Mouse (Mus musculus): Measurements from ENCODE around the gene Cdx2.

The Cdx2 gene

GRCm38 (mm10) chr5:147260778-147261177 is 46.3 kb downstream of the Cdx2 start:
- no peak for DNase-seq (ENCODE audit: low read depth, low spot score)

DNA sequence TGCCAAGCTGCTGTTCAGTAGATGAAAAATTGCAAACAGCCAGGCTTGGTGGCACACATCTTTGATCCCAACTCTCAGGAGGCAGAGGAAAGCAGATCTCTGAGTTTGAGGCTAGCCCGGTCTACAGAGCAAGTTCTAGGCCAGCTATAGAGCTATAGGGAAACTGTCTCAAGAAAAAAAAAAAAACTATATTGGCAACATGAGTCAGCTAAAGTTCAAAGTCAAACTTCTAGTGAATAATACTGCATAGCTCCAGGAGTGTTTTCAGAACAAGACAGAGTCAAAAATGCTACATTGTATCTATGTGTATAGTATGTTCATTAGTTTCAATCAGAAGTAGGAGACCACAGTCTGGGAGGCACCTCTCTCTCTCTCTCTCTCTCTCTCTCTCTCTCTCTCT is 46.9 kb downstream of the Cdx2 start:
- no peak for DNase-seq (ENCODE audit: low read depth, low spot score)
